Mouse (Mus musculus) kidney, embryonic 14.5 days (tissue): ENCODE results near the gene Plcb3. TPM values are rescaled to one million over a fixed set of nuclear protein-coding genes. Genes with fewer than 3 reads are reported as not detected.

Experiments used
- ATAC-seq: fragments of 200-750 bp; cut with Nextera tagmentation; 2 replicates; pipeline ENCODE4 v1.8.0; 2017; ENCODE audit warnings: moderate number of reproducible peaks, mild to moderate bottlenecking, moderate TSS enrichment, moderate library complexity; ENCODE audit not compliant: low FRiP score, low TSS enrichment
- H3K27ac ChIP-seq: fragments of 300-500 bp; sonication (generic); 2 replicates; pipeline ENCODE4 v1.5.1; 2014; ENCODE audit warnings: low read depth, mild to moderate bottlenecking, low read length, moderate library complexity, mixed read lengths
- H3K27me3 ChIP-seq: fragments of 300-500 bp; sonication (generic); 2 replicates; pipeline ENCODE4 v1.6.1; 2014; ENCODE audit warnings: mild to moderate bottlenecking, low read length; ENCODE audit not compliant: control insufficient read depth, insufficient read depth
- H3K36me3 ChIP-seq: fragments of 300-500 bp; sonication (generic); 2 replicates; pipeline ENCODE4 v1.6.1; 2014; ENCODE audit warnings: low read length, mixed read lengths; ENCODE audit not compliant: control insufficient read depth, insufficient read depth
- H3K4me1 ChIP-seq: fragments of 300-500 bp; sonication (generic); 2 replicates; pipeline ENCODE4 v1.6.1; 2014; ENCODE audit warnings: low read length, mixed read lengths; ENCODE audit not compliant: control insufficient read depth, insufficient read depth
- H3K4me2 ChIP-seq: fragments of 300-500 bp; sonication (generic); replicated peaks from 2 replicates; pipeline ENCODE4 v1.6.1; 2014; ENCODE audit warnings: low read depth, mild to moderate bottlenecking, low read length
- H3K4me3 ChIP-seq: fragments of 300-500 bp; sonication (generic); 2 replicates; pipeline ENCODE4 v1.5.1; 2014; ENCODE audit warnings: mild to moderate bottlenecking, low read length
- H3K9ac ChIP-seq: fragments of 300-500 bp; sonication (generic); 2 replicates; pipeline ENCODE4 v1.6.1; 2014; ENCODE audit warnings: low read depth, mild to moderate bottlenecking, low read length, moderate library complexity
- H3K9me3 ChIP-seq: fragments of 300-500 bp; sonication (generic); 2 replicates; pipeline ENCODE4 v1.6.1; 2016; ENCODE audit warnings: low read length; ENCODE audit not compliant: control insufficient read depth
- WGBS: fragments of 180-500 bp; shearing (Covaris S2); extraction: QIAGEN DNeasy Blood & Tissue Kit; methylation state at CpG from one replicate; pipeline ENCODE4 v1.1.7; 2014; 5-methylcytosine and 5-hydroxymethylcytosine counted together
- polyA plus RNA-seq: library from polyadenylated mRNA; unstranded; fragments of >200 nt; fragmentation: Nextera tagmentation; extraction: Ambion mirVana; gene quantifications from 2 replicates; pipeline ENCODE4 v1.2.1, GENCODE M21; 2014

The Plcb3 gene
- polyA plus RNA-seq, 1 experiment from 2014 or later: 38.9 TPM

DNA sequence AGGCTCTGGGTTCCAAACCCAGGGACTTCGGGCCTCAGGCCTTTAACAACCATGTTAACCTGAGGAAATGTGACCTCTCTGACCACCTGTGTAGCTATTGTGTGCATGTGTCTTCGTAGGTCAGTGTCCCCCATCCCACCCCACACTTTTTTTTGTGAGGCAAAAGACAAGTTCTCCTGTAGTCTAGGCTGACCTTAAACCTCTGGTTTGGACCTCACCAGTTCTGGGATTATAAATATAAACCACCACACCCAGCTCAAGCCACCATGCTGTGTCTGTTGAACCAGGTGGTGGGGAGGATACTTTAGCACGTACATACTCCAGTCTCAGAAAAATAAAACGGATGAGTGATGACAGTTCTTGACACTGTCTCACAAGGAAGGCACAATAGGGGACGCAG, 26.3 kb downstream of the Plcb3 start:
- peaks cover 15% of the 10 kb centered on the region for H3K4me1 ChIP-seq
- no peak for ATAC-seq
- peak overlapping the region; percentile 73; the same call in 1 of the 2 replicates for H3K9ac ChIP-seq

DNA sequence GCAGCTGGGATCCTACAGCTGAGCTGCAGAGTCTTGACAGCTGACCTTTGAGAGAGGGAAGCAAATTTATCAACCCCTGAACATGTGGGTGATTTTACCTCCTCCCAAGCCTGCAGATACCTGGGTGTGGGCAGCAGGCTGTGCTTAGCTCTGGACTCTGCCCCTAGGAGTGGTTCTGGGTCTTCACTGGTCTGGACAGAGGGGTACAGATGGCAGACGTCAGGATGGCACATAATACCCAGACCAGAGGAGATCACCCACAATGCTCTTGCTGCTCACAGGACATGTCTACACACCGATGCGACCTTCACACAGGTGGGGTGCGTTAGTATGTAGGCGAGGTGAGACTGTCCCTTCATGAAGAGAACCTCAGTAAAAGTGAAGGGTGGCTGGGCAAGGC, 26.7 kb downstream of the Plcb3 start:
- 0 out of 2 replicates have a peak overlapping the region, but pooled peaks have one; percentile 73 for H3K9ac ChIP-seq
- 83% methylated on average over 5 of the region's 5 CpGs for WGBS
- ATAC-seq: no peak
- H3K9me3 ChIP-seq: no peaks in the 10 kb centered on the region
- H3K27me3 ChIP-seq: no peaks in the 10 kb centered on the region
- no peak overlapping the region; the same call in 1 of the 2 replicates for H3K4me2 ChIP-seq
- H3K4me1 ChIP-seq: peaks cover 15% of the 10 kb centered on the region
- H3K36me3 ChIP-seq: peaks cover 15% of the 10 kb centered on the region
- H3K27ac ChIP-seq: no peak overlapping the region
- H3K4me3 ChIP-seq: no peak overlapping the region

More for the DNA sequence above, 26.3 kb downstream of the Plcb3 start:
- H3K27me3 ChIP-seq: no peaks in the 10 kb centered on the region
- H3K4me3 ChIP-seq: peak overlapping the region; percentile 65
- H3K36me3 ChIP-seq: peaks cover 19% of the 10 kb centered on the region
- H3K4me2 ChIP-seq: peak overlapping the region; percentile 93
- WGBS: 55% methylated on average over 5 of the region's 5 CpGs
- H3K9me3 ChIP-seq: no peaks in the 10 kb centered on the region
- H3K27ac ChIP-seq: peak overlapping the region; percentile 98; the same call in 1 of the 2 replicates

DNA sequence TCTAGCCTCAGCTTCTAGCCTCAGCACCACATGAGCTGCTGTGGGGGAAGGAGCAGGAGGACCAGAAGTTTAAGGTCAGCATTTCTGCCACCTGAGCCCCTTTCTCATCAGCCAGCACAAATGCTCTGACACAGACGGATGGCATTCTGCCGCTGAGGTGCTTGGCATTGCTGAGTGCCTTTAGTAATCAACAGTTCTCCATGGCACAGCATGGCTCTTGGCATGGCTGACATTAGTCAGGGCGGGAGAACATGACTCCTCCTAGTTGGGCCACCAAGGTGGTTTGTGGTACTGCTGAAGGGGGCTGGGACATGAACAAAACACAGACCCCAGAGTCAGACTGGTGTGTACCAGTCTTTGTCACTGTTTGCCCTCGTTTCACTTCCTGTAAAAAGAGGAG, 28.1 kb downstream of the Plcb3 start:
- H3K9ac ChIP-seq: no peak overlapping the region
- peaks cover 14% of the 10 kb centered on the region for H3K4me1 ChIP-seq
- no peak overlapping the region for H3K4me2 ChIP-seq
- peaks cover 8% of the 10 kb centered on the region; the same call in 1 of the 2 replicates for H3K36me3 ChIP-seq
- no peak for ATAC-seq
- no peak overlapping the region for H3K4me3 ChIP-seq
- no peaks in the 10 kb centered on the region for H3K27me3 ChIP-seq
- H3K9me3 ChIP-seq: no peaks in the 10 kb centered on the region
- 83% methylated on average over 4 of the region's 4 CpGs for WGBS
- no peak overlapping the region for H3K27ac ChIP-seq

DNA sequence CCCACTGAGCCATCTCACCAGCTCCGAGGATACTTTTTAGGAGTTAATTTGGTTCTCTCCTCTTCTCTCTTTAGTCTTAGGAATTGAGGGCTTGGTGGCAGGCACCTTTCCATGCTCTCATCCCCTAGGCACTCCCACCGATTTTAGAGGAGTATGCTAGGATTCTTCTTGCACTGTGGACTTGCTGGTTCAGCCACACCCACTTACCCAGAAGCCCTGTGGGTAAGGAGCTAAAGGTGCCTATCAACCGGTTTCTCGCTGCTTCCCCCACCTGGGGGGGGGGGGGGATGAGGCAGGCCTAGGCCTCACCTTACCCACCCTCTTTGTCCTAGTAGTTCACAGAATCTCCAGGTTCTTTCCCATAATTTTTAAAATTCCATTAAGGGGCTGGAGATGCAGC, 28.5 kb downstream of the Plcb3 start:
- H3K4me2 ChIP-seq: no peak overlapping the region
- H3K9ac ChIP-seq: no peak overlapping the region
- no peaks in the 10 kb centered on the region for H3K9me3 ChIP-seq
- no peak for ATAC-seq
- H3K27ac ChIP-seq: no peak overlapping the region
- 49% methylated on average over 4 of the region's 4 CpGs for WGBS
- no peaks in the 10 kb centered on the region for H3K27me3 ChIP-seq
- 0 out of 2 replicates have a peak, but pooled peaks cover 4% of the 10 kb centered on the region for H3K36me3 ChIP-seq
- H3K4me1 ChIP-seq: peaks cover 9% of the 10 kb centered on the region
- H3K4me3 ChIP-seq: no peak overlapping the region

DNA sequence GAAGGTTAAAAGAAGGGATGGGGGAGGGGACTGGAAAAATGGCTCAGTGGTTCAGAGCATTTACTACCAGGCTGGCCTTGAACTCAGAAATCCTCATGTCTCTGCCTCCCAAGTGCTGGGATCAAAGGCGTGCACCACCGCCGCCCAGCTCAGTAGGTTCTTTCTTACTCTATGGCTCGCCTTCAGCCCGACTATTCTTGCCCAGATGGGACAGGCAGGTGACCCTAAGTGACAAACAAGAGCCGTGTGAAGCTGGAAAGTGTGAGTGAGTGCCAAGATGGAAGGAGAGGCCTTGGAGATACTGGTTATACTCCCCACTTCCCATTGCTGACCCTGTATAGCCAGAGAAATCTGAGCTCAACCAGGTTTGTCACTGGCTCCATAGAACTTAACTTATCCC, 32.6 kb downstream of the Plcb3 start:
- H3K4me3 ChIP-seq: no peak overlapping the region
- no peak for ATAC-seq
- WGBS: 91% methylated on average over 6 of the region's 6 CpGs

DNA sequence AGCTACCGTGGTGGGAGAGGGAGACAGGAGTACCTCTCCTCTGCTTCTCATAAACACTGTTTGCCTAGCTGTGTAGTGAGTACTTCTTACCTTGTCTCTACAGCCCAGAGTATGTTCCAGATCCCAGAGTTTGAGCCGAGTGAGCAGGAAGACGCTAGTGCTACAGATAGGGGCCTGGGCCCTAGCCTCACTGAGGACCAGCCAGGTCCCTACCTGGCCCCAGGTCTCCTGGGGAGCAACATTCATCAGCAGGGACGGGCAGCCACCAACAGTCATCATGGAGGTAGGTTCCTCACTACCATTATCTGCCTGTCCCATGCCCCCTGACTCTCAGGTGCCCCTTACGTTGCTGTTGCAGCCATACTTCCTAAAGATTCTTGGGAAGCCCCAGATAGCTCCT, 33.5 kb downstream of the Plcb3 start:
- Histone ChIP-seq H3K36me3 (0 out of 2 replicates have a peak, but pooled peaks cover 4% of the 10 kb centered on the region), H3K9ac (peak overlapping the region; percentile 86), H3K4me2 (peak overlapping the region; percentile 98), H3K27me3 (no peaks in the 10 kb centered on the region), H3K4me3 (peak overlapping the region; percentile 88), H3K9me3 (no peaks in the 10 kb centered on the region), H3K4me1 (peaks cover 9% of the 10 kb centered on the region), H3K27ac (peak overlapping the region; percentile 98; the same call in 1 of the 2 replicates)
- 32% methylated on average over 5 of the region's 5 CpGs for WGBS
- ATAC-seq: peak; percentile 14

More for the DNA sequence above, 32.6 kb downstream of the Plcb3 start:
- Histone ChIP-seq H3K4me2 (no peak overlapping the region), H3K36me3 (0 out of 2 replicates have a peak, but pooled peaks cover 4% of the 10 kb centered on the region), H3K9ac (no peak overlapping the region), H3K27ac (no peak overlapping the region), H3K27me3 (no peaks in the 10 kb centered on the region), H3K4me1 (peaks cover 9% of the 10 kb centered on the region), H3K9me3 (no peaks in the 10 kb centered on the region)

DNA sequence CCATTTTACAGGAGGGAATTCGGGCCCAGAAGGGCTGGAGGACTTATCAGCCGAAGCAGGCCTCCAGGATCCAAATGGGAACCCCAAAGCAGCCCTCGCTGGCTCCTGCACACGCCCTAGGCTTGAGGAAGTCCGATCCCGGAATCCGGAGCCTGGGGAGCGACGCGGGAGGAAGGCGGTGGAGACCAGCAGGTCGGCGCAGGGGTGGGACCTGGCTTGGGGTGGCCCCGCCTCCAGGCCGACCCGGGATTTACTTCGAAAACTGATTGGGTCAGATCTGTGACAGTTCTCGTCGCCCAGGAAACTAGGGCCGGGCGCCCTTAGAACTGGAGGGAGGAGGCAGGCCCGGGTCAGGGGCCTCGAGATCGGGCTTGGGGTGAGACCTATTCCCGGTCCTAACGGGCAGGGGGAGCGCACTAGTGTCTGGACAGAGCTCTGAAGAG, 34.0 kb downstream of the Plcb3 start, which contains the start of gene Gpr137:
Gene Gpr137 (minus strand): TSS at position 232 of the 443 bp plus-strand sequence.
- Histone ChIP-seq H3K4me2 (peak within 1 kb of the TSS; percentile 98), H3K36me3 (0 out of 2 replicates have a peak, but pooled peaks cover 4% of the 10 kb centered on the region), H3K27ac (peak within 1 kb of the TSS; percentile 98), H3K9ac (peak within 1 kb of the TSS; percentile 86), H3K4me3 (peak within 1 kb of the TSS; percentile 88), H3K27me3 (no peaks in the 10 kb centered on the region), H3K9me3 (no peaks in the 10 kb centered on the region), H3K4me1 (peaks cover 9% of the 10 kb centered on the region)
- ATAC-seq: peak; percentile 91
- under 1% methylated on average over 27 of the region's 27 CpGs for WGBS

DNA sequence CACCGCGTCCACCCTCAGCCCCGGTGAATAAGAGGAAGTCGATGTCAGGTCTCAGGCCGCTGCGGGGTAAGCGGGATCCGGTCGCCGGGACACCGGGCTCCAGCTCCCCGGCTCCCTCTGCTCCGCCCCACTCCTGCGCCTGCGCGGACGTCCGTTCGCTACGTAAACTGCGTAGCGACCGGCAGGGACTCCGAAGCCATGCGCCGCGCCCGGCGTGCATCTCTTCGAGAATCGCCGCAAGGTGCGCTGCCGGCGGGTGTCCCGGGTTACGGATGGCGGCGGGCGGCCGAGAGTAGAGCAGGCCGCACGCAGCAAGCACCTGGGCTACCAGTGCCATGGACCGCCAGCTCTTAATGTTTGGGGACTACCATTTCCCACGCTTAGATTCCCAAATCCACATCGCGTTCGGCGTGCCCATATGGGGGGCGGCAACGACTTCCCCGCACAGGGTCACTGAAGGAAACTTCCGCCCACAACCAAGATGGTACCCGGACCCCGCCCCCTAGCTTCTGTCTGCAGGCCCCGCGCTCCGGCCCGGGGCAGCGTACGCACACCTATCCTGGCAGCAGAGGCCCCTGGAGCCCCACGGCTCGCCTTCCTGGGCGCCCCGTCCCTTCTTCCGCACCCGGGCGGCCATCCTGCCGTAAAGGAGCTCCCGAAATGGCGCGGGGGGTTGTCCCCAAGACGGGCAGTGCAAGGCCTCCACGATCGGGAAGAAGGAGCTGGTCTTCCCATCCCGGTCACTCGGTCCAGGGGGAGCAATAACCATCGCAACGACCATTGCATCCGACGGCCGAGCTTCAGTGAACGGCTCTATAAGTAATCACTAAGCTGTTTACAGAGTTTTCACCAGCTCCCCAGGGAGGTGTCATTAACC, 34.7 kb downstream of the Plcb3 start, which contains the start of gene Bad:
Gene Bad (plus strand): TSS at position 490 of the 877 bp plus-strand sequence.
- H3K36me3 ChIP-seq: 0 out of 2 replicates have a peak, but pooled peaks cover 4% of the 10 kb centered on the region
- H3K9me3 ChIP-seq: no peaks in the 10 kb centered on the region
- H3K9ac ChIP-seq: peak within 1 kb of the TSS; percentile 86
- H3K27ac ChIP-seq: peak within 1 kb of the TSS; percentile 98
- H3K4me2 ChIP-seq: peak within 1 kb of the TSS; percentile 98
- peak within 1 kb of the TSS; percentile 88 for H3K4me3 ChIP-seq
- peaks cover 9% of the 10 kb centered on the region for H3K4me1 ChIP-seq
- H3K27me3 ChIP-seq: no peaks in the 10 kb centered on the region
- peak; percentile 78 for ATAC-seq
- WGBS: under 1% methylated on average over 82 of the region's 83 CpGs
